Mouse (Mus musculus) adrenal gland, postnatal 36 days (tissue): ENCODE measurements around the gene Tbx4. TPM values are rescaled to one million over a fixed set of nuclear protein-coding genes. Genes with fewer than 3 reads are reported as not detected.
A peak's percentile ranks its signal among the peaks of the same experiment; 100 is the strongest.

Experiments used
- DNase-seq, 2 experiments: peaks; one replicate each; pipeline ENCODE4 v3.0.0; 2021; ENCODE audit warnings: mixed read lengths in 1 of 2
- total RNA-seq, 2 experiments: library from RNA; stranded (reverse); gene quantifications; 2 replicates each; pipeline ENCODE4 v1.2.3; 2021

Tbx4 gene
- total RNA-seq, 2 experiments from 2014 or later, result not detected

DNA sequence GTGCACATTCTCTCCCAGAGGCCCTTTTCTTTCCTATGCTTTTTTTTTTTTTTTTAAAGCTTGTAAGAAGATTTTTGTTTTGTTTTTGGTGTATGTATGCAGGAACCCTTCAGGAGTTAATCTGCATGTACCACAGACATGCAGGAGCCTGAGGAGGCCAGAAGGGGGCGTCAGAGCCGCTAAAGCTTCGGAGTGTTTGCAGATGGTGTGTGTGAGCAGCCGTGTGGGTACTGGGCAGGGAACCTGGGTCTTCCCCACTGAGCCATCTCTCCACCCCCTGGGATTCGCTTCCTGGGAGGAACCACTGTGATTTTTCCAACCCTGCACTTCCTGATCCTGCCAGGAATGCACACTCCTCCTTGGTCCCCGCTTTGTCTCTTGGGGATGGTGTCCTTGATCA is 35.5 kb upstream of the Tbx4 start:
- no peak for DNase-seq

DNA sequence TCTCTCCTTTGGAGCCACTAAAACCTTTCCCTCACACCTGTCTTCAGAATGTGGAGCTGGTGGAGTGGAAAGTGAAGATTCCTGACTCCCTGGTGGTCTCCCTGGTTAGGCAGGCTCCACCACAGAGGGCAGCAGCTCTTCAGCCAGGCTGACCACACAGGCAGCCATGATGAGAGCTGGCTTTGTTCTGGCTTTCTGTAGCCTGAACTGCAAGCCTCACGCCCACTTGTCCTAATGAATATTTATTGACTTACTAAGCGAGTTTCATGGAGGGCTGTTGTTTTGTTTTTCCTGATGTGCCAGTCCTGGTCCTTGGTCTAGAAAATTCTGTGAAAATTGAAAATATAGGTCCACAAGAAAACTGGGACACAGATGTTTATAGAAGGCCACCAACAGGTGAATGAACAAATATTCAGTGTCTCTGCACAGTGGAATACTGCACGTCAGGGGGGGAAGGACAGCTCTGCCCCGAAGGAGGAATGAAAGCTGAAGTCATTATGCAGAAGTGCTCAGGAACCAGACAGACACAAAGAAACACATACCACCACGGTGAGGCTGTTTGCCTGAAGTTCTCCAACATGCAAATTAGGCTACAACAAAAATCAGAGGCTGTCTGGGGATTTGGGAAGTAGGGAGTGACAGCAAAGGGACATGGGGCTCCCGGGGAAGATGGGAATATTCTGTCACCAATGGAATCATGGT is 28.1 kb upstream of the Tbx4 start:
- DNase-seq, result no peak

- no peak for DNase-seq
Observed at GRCm38 (mm10) chr11:85864363-85864762, 21.9 kb upstream of the Tbx4 start.

GRCm38 (mm10) chr11:85876059-85876788 is 10.0 kb upstream of the Tbx4 start:
- no peak for DNase-seq

DNA sequence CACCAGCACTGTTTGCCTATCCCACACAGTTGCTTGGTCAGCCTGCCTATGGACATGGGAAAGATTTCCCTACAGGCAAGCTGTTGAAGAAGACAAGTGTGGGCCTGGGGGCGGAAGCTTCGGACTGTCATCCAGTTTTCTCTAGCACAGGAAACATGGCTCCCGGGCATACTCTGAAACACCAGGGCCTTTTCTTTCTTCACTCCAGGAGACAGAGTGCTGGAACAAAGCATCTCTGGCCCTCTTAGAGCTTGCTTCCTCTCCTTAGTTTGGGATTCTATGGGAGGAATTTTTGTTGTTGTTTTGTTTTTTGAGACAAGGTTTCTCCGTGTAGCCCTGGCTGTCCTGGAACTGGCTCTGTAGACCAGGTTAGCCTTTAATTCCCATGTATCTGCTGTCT is 1.7 kb upstream of the Tbx4 start:
- no peak for DNase-seq

GRCm38 (mm10) chr11:85886429-85886785 is 185 bp downstream of the Tbx4 start:
- DNase-seq, result no peak

- no peak for DNase-seq
Observed at GRCm38 (mm10) chr11:85887273-85887672, 1.1 kb downstream of the Tbx4 start.

GRCm38 (mm10) chr11:85887801-85888450 is 1.7 kb downstream of the Tbx4 start:
- no peak for DNase-seq

DNA sequence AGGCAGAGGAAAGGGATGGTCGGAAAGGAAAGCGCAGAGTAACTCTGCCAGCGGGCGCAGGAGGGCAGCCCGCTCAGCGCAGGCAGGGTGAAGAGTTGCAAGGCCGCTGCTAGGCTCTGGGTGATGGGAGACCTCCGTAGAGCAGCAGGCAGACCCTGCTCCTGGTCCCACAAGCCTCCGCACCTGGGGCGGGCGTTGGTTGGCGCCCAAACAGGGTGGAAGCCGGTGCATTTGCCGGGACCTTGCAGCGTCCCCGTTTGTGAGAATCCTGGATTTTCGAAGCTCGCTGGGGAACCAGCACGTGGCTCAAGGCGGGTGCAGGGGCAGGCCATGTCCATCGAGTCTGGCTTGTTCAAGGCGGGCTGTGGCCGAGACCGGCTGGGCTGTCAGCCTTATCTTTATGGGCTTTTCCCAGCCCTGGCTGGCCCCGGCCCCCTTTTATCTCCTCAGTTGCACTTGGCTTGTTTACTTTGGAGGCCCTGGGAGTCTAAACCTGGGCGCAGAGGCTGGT is 2.3 kb downstream of the Tbx4 start:
- no peak for DNase-seq

- no peak for DNase-seq
Observed at GRCm38 (mm10) chr11:85889056-85889729, 3.0 kb downstream of the Tbx4 start.

DNA sequence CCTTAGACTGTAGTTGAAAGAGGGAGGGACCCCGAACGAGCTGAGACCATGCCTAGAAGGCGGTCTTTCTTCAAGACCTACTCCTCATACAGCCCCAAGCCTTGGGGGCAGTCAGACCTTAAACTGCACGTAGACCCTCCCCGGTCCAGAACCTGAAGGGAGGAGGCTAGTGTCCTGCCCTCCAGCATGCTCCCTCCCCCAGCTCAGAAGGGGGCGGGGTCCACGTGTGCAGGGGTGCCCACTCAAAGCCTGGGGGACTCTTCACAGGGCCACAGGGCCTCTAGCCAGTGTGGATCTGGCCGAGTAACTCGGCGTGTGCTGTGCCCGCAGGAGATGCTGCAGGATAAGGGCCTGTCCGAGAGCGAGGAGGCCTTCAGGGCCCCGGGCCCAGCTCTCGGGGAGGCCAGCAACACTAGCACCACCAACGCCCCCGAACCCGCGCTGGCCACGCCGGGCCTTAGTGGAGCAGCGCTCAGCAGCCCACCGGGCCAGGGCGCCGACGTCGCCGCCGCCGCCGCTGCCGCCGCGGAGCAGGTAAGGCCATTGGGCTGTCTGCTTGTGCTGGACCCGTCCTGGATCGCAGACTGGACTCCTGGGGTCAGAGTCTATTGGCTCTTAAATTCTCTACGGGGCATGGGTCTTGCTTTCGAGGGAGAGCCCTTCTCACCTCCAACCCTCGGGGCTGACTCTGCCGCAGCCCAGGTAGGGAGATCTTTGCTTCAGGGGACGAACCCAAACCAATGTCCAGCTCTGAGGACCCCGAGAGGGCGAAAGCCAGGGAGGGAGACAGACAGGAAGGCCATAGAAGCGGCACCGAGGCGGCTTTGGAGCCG is 3.7 kb downstream of the Tbx4 start:
- no peak for DNase-seq

DNA sequence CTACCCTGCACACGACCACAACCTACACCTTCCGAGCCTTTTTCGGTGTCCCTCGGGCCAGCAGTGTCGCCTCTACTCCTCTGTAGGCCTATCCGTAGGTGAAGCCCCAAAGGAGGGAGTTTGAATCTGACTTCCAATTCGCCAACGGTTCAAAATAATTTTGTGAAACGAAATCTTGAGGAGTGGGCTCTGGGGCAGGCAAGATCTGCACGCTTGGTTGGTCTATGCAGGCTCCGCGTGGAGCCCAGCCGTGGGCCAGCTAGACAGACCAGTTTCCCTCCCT is 4.3 kb downstream of the Tbx4 start:
- DNase-seq, result no peak

GRCm38 (mm10) chr11:85891010-85891691 is 4.9 kb downstream of the Tbx4 start:
- no peak for DNase-seq

- no peak for DNase-seq
Observed at GRCm38 (mm10) chr11:85891692-85892040, 5.4 kb downstream of the Tbx4 start.

DNA sequence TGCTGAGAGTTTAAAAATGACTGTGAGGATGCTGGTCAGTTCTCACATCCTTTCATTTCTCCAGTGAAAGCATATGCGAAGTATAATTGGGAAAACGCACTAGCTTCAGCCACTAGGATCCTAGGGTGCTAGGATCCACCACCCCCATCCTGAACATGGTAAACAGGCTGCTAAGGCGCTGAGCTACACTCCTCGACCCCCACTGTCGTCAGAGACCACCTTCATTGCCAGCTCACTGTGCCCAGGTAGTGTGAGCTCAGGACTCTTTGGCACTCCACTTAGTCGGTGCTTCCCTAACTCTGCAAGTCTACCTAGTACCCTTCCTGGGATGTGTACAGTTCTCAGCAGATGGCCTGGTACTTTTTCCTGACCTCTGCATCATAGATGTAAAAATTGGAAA is 6.5 kb downstream of the Tbx4 start:
- no peak for DNase-seq

- no peak for DNase-seq
Observed at GRCm38 (mm10) chr11:85893400-85894135, 7.3 kb downstream of the Tbx4 start.

DNA sequence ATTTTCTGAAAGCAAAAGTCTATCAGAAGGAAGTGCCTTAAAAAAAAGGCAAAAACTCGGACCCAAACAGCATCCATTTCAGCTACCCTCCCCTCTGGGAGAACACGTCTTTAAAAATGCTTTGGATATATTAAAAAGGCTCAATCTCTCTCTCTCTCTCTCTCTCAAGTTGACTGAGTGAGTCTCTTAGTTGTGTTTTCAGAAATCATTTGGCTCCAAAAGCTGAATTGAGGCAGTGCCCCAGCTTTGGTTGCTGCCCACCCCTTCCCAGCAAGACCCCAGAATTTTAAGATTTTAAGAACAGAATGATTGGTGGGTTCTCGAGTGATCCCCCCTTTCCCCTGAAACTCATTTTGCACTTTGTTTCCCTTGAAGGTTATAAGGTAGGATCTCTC is 7.9 kb downstream of the Tbx4 start:
- no peak for DNase-seq

GRCm38 (mm10) chr11:85894731-85895545 is 8.7 kb downstream of the Tbx4 start:
- DNase-seq, result peak; percentile 30 to 33

- no peak for DNase-seq
Observed at GRCm38 (mm10) chr11:85896335-85896985, 10.2 kb downstream of the Tbx4 start.
